Mouse (Mus musculus): Measurements from ENCODE around the gene Upb1.

- TF ChIP-seq CTCF (IDR thresholded peaks at IDR 0.05; ENCODE audit: control insufficient read depth, insufficient read depth, insufficient read length): no peak
- no peak for TF ChIP-seq CEBPB (IDR thresholded peaks at IDR 0.05; ENCODE audit: low read depth)
- TF ChIP-seq FOSL1 (IDR thresholded peaks at IDR 0.05; ENCODE audit: insufficient read depth, low read length, poor library complexity, severe bottlenecking): no peak
- no peak for TF ChIP-seq USF1 (IDR thresholded peaks at IDR 0.05; ENCODE audit: low read depth)
These were observed 10.1 kb upstream of the Upb1 start for GRCm38 (mm10) chr10:75390832-75391231.
